Mouse (Mus musculus) intestine, embryonic 14.5 days (tissue): Measurements from ENCODE around the gene Olfr1126. TPM values are rescaled to one million over a fixed set of nuclear protein-coding genes. Genes with fewer than 3 reads are reported as not detected.

ENCODE experiments used
- ATAC-seq: fragments of 200-750 bp; cut with Nextera tagmentation; replicated peaks from 2 replicates; pipeline ENCODE4 v1.8.0; 2017; ENCODE audit warnings: low read depth, moderate number of reproducible peaks, moderate TSS enrichment, moderate library complexity; ENCODE audit not compliant: low FRiP score, low TSS enrichment
- DNase-seq: peaks from one replicate; pipeline ENCODE4 v3.0.0-alpha.2; 2018; ENCODE audit warnings: low spot score
- H3K27ac ChIP-seq: fragments of 300-500 bp; sonication (generic); 2 replicates; pipeline ENCODE4 v1.5.1; 2014; ENCODE audit warnings: low read depth, mild to moderate bottlenecking, control low read depth
- H3K27me3 ChIP-seq: fragments of 300-500 bp; sonication (generic); replicated peaks from 2 replicates; pipeline ENCODE4 v1.6.1; 2014; ENCODE audit warnings: low read length, control low read depth; ENCODE audit not compliant: control insufficient read depth, insufficient read depth
- H3K36me3 ChIP-seq: fragments of 300-500 bp; sonication (generic); 2 replicates; pipeline ENCODE4 v1.6.1; 2014; ENCODE audit warnings: low read length, control low read depth; ENCODE audit not compliant: control insufficient read depth, insufficient read depth
- H3K4me1 ChIP-seq: fragments of 300-500 bp; sonication (generic); replicated peaks from 2 replicates; pipeline ENCODE4 v1.6.1; 2014; ENCODE audit warnings: low read length, control low read depth, mixed read lengths; ENCODE audit not compliant: control insufficient read depth, insufficient read depth
- H3K4me2 ChIP-seq: fragments of 300-500 bp; sonication (generic); 2 replicates; pipeline ENCODE4 v1.6.1; 2014; ENCODE audit warnings: low read length
- H3K4me3 ChIP-seq: fragments of 300-500 bp; sonication (generic); 2 replicates; pipeline ENCODE4 v1.5.1; 2014; ENCODE audit warnings: low read depth, low read length, control low read depth, mixed read lengths
- H3K9ac ChIP-seq: fragments of 300-500 bp; sonication (generic); 2 replicates; pipeline ENCODE4 v1.6.1; 2014; ENCODE audit warnings: mild to moderate bottlenecking, low read length
- H3K9me3 ChIP-seq: fragments of 300-500 bp; sonication (generic); 2 replicates; pipeline ENCODE4 v1.6.1; 2016; ENCODE audit warnings: low read length, control low read depth; ENCODE audit not compliant: control insufficient read depth
- WGBS: fragments of 180-500 bp; shearing (Covaris S2); extraction: QIAGEN DNeasy Blood & Tissue Kit; methylation state at CpG from one replicate; pipeline ENCODE4 v1.1.7; 2014; 5-methylcytosine and 5-hydroxymethylcytosine counted together
- polyA plus RNA-seq: library from polyadenylated mRNA; unstranded; fragments of >200 nt; fragmentation: Nextera tagmentation; extraction: Ambion mirVana; gene quantifications from 2 replicates; pipeline ENCODE4 v1.2.1, GENCODE M21; 2014

The Olfr1126 gene
- polyA plus RNA-seq, 1 experiment from 2014 or later = not detected

DNA sequence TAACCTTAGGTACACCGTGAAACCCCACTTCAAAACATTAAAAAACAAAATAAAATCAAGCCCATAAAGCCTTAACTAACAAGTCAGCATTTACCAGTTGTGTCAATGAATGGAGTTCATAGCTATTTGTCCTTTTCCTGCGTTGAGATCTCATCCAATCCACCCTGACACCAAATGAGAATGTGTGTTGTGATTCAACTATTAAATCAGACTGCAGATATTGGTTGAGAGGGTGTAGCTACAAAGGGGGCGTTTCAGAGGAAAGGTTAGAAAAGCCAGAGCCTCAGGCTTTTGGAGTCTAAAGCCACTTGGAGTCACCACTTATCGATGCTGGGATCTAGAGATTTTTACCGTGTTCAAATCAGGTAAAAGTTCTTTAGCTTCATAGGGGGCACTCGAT lies 52.5 kb downstream of the Olfr1126 start, which contains the start of gene Pramel6:
Gene Pramel6 (plus strand): TSS at position 301 of the 400 bp plus-strand sequence.
- DNase-seq = no peak
- no peaks in the 10 kb centered on the region for H3K9me3 ChIP-seq
- H3K27ac ChIP-seq = no peak within 1 kb of the TSS
- no peak within 1 kb of the TSS for H3K9ac ChIP-seq
- no peak within 1 kb of the TSS for H3K4me2 ChIP-seq
- 90% methylated on average over 6 of the region's 6 CpGs for WGBS
- no peaks in the 10 kb centered on the region for H3K27me3 ChIP-seq
- H3K4me1 ChIP-seq = no peaks in the 10 kb centered on the region
- ATAC-seq = no peak
- no peaks in the 10 kb centered on the region for H3K36me3 ChIP-seq
- H3K4me3 ChIP-seq = no peak within 1 kb of the TSS

Other genes starting within 250 kb of the Olfr1126 start
- not detected in 2 replicates for gene Olfr1113, start 245.0 kb upstream of the Olfr1126 start, polyA plus RNA-seq
- gene Olfr1115, start 205.9 kb upstream of the Olfr1126 start, polyA plus RNA-seq = not detected in 2 replicates
- gene Olfr1116, start 186.4 kb upstream of the Olfr1126 start, polyA plus RNA-seq = not detected in 2 replicates
- not detected in 2 replicates for gene Olfr1118, start 146.4 kb upstream of the Olfr1126 start, polyA plus RNA-seq
- not detected in 2 replicates for gene Olfr1120, start 99.1 kb upstream of the Olfr1126 start, polyA plus RNA-seq
- gene Olfr1121, start 84.1 kb upstream of the Olfr1126 start, polyA plus RNA-seq = not detected in 2 replicates
- gene Olfr1122, start 68.1 kb upstream of the Olfr1126 start, polyA plus RNA-seq = not detected in 2 replicates
- not detected in 2 replicates for gene Olfr1123, start 37.3 kb upstream of the Olfr1126 start, polyA plus RNA-seq
- gene Olfr1124, start 23.7 kb upstream of the Olfr1126 start, polyA plus RNA-seq = 0.07 TPM in 1 of 2 replicates, not detected in the other
- not detected in 2 replicates for gene Pramel7, start 43.1 kb downstream of the Olfr1126 start, polyA plus RNA-seq
- not detected in 2 replicates for gene Pramel6, start 52.6 kb downstream of the Olfr1126 start, polyA plus RNA-seq
- gene Olfr153, start 77.8 kb downstream of the Olfr1126 start, polyA plus RNA-seq = not detected in 2 replicates
- gene Olfr1128, start 91.6 kb downstream of the Olfr1126 start, polyA plus RNA-seq = not detected in 2 replicates
- not detected in 2 replicates for gene Olfr1129, start 119.9 kb downstream of the Olfr1126 start, polyA plus RNA-seq
- not detected in 2 replicates for gene Olfr1130, start 152.2 kb downstream of the Olfr1126 start, polyA plus RNA-seq
- gene Olfr1131, start 173.1 kb downstream of the Olfr1126 start, polyA plus RNA-seq = not detected in 2 replicates
- gene Olfr1132, start 183.6 kb downstream of the Olfr1126 start, polyA plus RNA-seq = not detected in 2 replicates
- not detected in 2 replicates for gene Olfr1133, start 193.4 kb downstream of the Olfr1126 start, polyA plus RNA-seq
- not detected in 2 replicates for gene Olfr1134, start 204.5 kb downstream of the Olfr1126 start, polyA plus RNA-seq
- gene Olfr1135, start 219.7 kb downstream of the Olfr1126 start, polyA plus RNA-seq = not detected in 2 replicates
- not detected in 2 replicates for gene Olfr1136, start 240.0 kb downstream of the Olfr1126 start, polyA plus RNA-seq